Mouse (Mus musculus): Measurements from ENCODE around the gene Ift57. TPM values are rescaled to one million over a fixed set of nuclear protein-coding genes. Genes with fewer than 3 reads are reported as not detected.

Ift57 gene
- polyA plus RNA-seq (2016; fragmentation: Nextera tagmentation; extraction: Ambion mirVana) = 38.3 and 39.8 TPM in 2 replicates

- peaks cover 3% of the 10 kb centered on the region; the same call in 1 of the 2 replicates for H3K4me1 ChIP-seq
- H3K9me3 ChIP-seq = no peaks in the 10 kb centered on the region
- H3K9ac ChIP-seq = peak within 1 kb of the TSS; percentile 56
- H3K4me3 ChIP-seq = peak within 1 kb of the TSS; percentile 62
- H3K4me2 ChIP-seq (replicated peaks) = peak within 1 kb of the TSS; percentile 62
- H3K27me3 ChIP-seq = no peaks in the 10 kb centered on the region
- H3K36me3 ChIP-seq = no peaks in the 10 kb centered on the region
- peak; percentile 100 for ATAC-seq (ENCODE audit: insufficient number of reproducible peaks, insufficient read depth, low FRiP score, low TSS enrichment)
- 3% methylated on average over 52 of the region's 53 CpGs for WGBS
- H3K27ac ChIP-seq = 0 out of 2 replicates have a peak within 1 kb of the TSS, but pooled peaks have one; percentile 47
Measured at GRCm38 (mm10) chr16:49698620-49699525, at the start of gene Ift57. Ift57 (plus strand) TSS chr16:49699233.

- no peak overlapping the region for H3K4me3 ChIP-seq
- WGBS = 88% methylated on average over 4 of the region's 4 CpGs
- no peak for ATAC-seq (ENCODE audit: insufficient number of reproducible peaks, insufficient read depth, low FRiP score, low TSS enrichment)
Measured at GRCm38 (mm10) chr16:49657182-49657581, 41.9 kb upstream of the Ift57 start.

DNA sequence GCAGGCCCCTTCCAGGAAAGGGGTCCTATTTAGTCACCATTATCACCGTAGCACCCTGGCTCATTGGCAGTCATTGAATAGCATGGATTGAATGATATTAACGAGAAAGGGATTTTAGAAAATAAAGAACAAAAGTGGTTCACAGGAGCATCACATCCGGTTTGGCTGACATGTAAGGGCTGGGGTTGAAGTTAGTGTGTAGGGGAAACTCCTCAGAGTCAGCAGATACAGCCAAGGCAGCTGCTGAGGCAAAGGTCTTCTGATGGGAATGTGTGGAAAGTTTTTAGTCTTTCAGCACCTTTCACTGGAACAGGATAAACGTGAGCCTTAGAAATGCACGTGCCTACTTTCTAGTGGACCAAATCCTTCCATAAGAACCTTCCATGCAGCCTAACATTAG, 41.0 kb upstream of the Ift57 start:
- Histone ChIP-seq H3K9ac (no peak overlapping the region), H3K4me3 (no peak overlapping the region), H3K27ac (no peak overlapping the region), H3K4me2 (replicated peaks) (no peak overlapping the region), H3K9me3 (no peaks in the 10 kb centered on the region), H3K4me1 (no peaks in the 10 kb centered on the region), H3K27me3 (no peaks in the 10 kb centered on the region), H3K36me3 (no peaks in the 10 kb centered on the region)
- 78% methylated on average over 5 of the region's 5 CpGs for WGBS
- ATAC-seq (ENCODE audit: insufficient number of reproducible peaks, insufficient read depth, low FRiP score, low TSS enrichment) = no peak

More at GRCm38 (mm10) chr16:49657182-49657581, 41.9 kb upstream of the Ift57 start:
- Histone ChIP-seq H3K27me3 (no peaks in the 10 kb centered on the region), H3K36me3 (no peaks in the 10 kb centered on the region), H3K27ac (no peak overlapping the region), H3K4me1 (no peaks in the 10 kb centered on the region), H3K9me3 (no peaks in the 10 kb centered on the region), H3K9ac (no peak overlapping the region), H3K4me2 (replicated peaks) (no peak overlapping the region)

- Histone ChIP-seq H3K9ac (no peak overlapping the region), H3K4me1 (no peaks in the 10 kb centered on the region), H3K27ac (no peak overlapping the region), H3K9me3 (no peaks in the 10 kb centered on the region), H3K4me3 (no peak overlapping the region), H3K4me2 (replicated peaks) (no peak overlapping the region), H3K27me3 (no peaks in the 10 kb centered on the region), H3K36me3 (no peaks in the 10 kb centered on the region)
- WGBS = 66% methylated on average over 2 of the region's 2 CpGs
- no peak for ATAC-seq (ENCODE audit: insufficient number of reproducible peaks, insufficient read depth, low FRiP score, low TSS enrichment)
Measured at GRCm38 (mm10) chr16:49659131-49659530, 39.9 kb upstream of the Ift57 start.

- Histone ChIP-seq H3K27me3 (no peaks in the 10 kb centered on the region), H3K9me3 (no peaks in the 10 kb centered on the region), H3K4me3 (no peak overlapping the region), H3K36me3 (no peaks in the 10 kb centered on the region), H3K27ac (no peak overlapping the region), H3K9ac (no peak overlapping the region), H3K4me1 (0 out of 2 replicates have a peak, but pooled peaks cover 2% of the 10 kb centered on the region), H3K4me2 (replicated peaks) (no peak overlapping the region)
- WGBS = 91% methylated on average over 3 of the region's 3 CpGs
- ATAC-seq (ENCODE audit: insufficient number of reproducible peaks, insufficient read depth, low FRiP score, low TSS enrichment) = no peak
Measured at GRCm38 (mm10) chr16:49660111-49660510, 38.9 kb upstream of the Ift57 start.

DNA sequence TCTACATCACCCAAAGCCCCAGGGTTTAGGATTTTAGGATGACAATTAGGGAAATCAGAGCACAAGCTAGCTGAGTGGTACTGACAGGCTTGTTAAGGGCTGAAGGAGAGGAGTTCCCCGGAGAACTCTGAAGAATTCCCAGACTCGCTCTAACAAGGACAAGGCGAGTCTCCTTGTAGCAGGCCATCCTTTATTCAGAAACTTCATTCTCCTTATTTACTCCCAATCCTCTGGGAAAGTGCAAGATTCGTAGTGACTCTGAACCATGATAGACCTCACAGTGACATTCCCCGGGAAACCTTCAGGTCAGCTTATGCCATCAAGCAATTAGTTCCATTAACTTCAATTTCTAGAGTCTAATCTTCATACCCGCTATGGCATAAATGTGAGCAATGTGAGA, 36.8 kb upstream of the Ift57 start:
- WGBS = 60% methylated on average over 6 of the region's 6 CpGs
- H3K27me3 ChIP-seq = no peaks in the 10 kb centered on the region
- H3K9ac ChIP-seq = no peak overlapping the region
- no peak overlapping the region for H3K4me2 ChIP-seq (replicated peaks)
- H3K9me3 ChIP-seq = no peaks in the 10 kb centered on the region
- H3K4me3 ChIP-seq = no peak overlapping the region
- no peak for ATAC-seq (ENCODE audit: insufficient number of reproducible peaks, insufficient read depth, low FRiP score, low TSS enrichment)
- 0 out of 2 replicates have a peak, but pooled peaks cover 2% of the 10 kb centered on the region for H3K4me1 ChIP-seq
- H3K36me3 ChIP-seq = no peaks in the 10 kb centered on the region
- no peak overlapping the region for H3K27ac ChIP-seq

- WGBS = 46% methylated on average over 7 of the region's 7 CpGs
- H3K4me1 ChIP-seq = 0 out of 2 replicates have a peak, but pooled peaks cover 2% of the 10 kb centered on the region
Measured at GRCm38 (mm10) chr16:49664677-49665076, 34.4 kb upstream of the Ift57 start.

DNA sequence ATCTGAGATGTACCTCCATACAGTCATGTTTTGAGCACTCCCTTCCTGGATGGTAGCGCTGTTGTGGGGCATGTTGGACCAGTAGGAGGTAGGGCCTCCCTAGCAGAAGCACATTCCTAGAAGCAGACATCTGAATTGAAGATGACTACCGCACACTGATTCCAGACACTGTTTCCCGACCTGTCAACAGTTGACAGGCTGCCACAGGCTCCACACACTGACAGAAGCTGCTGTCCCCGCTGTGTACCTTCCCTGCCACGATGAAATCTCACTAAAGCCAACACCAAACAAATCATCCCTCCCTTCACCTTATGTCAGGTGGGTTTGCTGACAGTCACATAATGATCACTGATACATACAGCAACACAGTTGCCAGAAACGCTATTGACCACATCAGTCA, 19.4 kb upstream of the Ift57 start:
- WGBS = 82% methylated on average over 6 of the region's 6 CpGs

More at GRCm38 (mm10) chr16:49664677-49665076, 34.4 kb upstream of the Ift57 start:
- H3K9me3 ChIP-seq = no peaks in the 10 kb centered on the region
- H3K27ac ChIP-seq = no peak overlapping the region
- no peak overlapping the region for H3K4me3 ChIP-seq
- no peak for ATAC-seq (ENCODE audit: insufficient number of reproducible peaks, insufficient read depth, low FRiP score, low TSS enrichment)
- H3K9ac ChIP-seq = no peak overlapping the region
- H3K36me3 ChIP-seq = no peaks in the 10 kb centered on the region
- no peaks in the 10 kb centered on the region for H3K27me3 ChIP-seq
- H3K4me2 ChIP-seq (replicated peaks) = no peak overlapping the region

DNA sequence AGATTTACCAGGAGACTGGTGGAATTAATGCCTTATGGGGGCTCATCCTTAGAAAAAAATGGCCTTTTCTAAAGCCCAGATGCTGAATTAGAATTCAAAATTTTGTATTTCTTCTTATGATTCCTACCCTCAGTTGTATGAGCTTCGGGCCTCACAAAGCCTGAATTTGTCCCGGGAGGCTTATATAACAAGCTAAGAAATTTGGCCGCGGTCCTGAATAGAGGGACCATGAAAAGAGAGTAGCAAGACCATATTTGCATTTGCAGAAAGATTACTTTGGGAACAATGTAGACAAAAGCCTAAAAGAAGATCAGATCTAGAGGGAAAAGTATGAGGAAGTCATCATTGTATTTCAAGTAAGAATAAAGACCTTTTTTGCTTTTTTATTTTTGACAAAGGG, 14.1 kb upstream of the Ift57 start:
- Histone ChIP-seq H3K4me2 (replicated peaks) (no peak overlapping the region), H3K4me3 (no peak overlapping the region), H3K27ac (no peak overlapping the region), H3K9ac (no peak overlapping the region), H3K27me3 (no peaks in the 10 kb centered on the region), H3K9me3 (no peaks in the 10 kb centered on the region), H3K36me3 (no peaks in the 10 kb centered on the region), H3K4me1 (no peaks in the 10 kb centered on the region)
- no peak for ATAC-seq (ENCODE audit: insufficient number of reproducible peaks, insufficient read depth, low FRiP score, low TSS enrichment)
- 72% methylated on average over 4 of the region's 4 CpGs for WGBS

More for the DNA sequence above, 19.4 kb upstream of the Ift57 start:
- Histone ChIP-seq H3K36me3 (no peaks in the 10 kb centered on the region), H3K9ac (no peak overlapping the region), H3K27me3 (no peaks in the 10 kb centered on the region), H3K4me2 (replicated peaks) (no peak overlapping the region), H3K4me3 (no peak overlapping the region), H3K4me1 (no peaks in the 10 kb centered on the region), H3K27ac (no peak overlapping the region), H3K9me3 (no peaks in the 10 kb centered on the region)
- no peak for ATAC-seq (ENCODE audit: insufficient number of reproducible peaks, insufficient read depth, low FRiP score, low TSS enrichment)

DNA sequence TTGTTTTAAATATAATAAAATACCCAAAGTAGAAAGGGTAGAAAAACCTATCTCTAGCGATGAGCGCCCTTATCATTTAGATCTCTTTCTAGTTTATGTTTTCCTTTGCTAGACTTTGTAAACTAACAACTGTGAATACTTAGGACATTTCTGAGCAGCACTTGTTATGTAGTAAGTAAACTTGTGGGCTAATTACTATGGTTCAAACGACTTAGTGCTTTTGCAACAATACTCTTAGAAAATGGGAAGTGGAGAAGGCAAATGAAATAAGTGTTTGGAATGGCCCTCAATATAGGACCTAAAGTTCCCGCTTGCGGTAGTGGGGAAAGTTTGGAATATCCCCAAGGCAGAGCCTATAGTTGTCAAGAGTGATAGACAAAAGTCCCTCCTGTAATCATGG, 788 bp downstream of the Ift57 start:
- 38% methylated on average over 5 of the region's 5 CpGs for WGBS
- no peak for ATAC-seq (ENCODE audit: insufficient number of reproducible peaks, insufficient read depth, low FRiP score, low TSS enrichment)
- no peaks in the 10 kb centered on the region for H3K27me3 ChIP-seq
- peak overlapping the region; percentile 62 for H3K4me3 ChIP-seq
- H3K27ac ChIP-seq = no peak overlapping the region
- no peaks in the 10 kb centered on the region for H3K36me3 ChIP-seq
- H3K4me1 ChIP-seq = peaks cover 3% of the 10 kb centered on the region; the same call in 1 of the 2 replicates
- H3K9me3 ChIP-seq = no peaks in the 10 kb centered on the region
- H3K9ac ChIP-seq = no peak overlapping the region
- H3K4me2 ChIP-seq (replicated peaks) = peak overlapping the region; percentile 62

GRCm38 (mm10) chr16:49708074-49708473, 9.0 kb downstream of the Ift57 start:
- Histone ChIP-seq H3K4me1 (no peaks in the 10 kb centered on the region), H3K27me3 (no peaks in the 10 kb centered on the region), H3K9ac (no peak overlapping the region), H3K4me3 (no peak overlapping the region), H3K36me3 (peaks cover 12% of the 10 kb centered on the region; the same call in 1 of the 2 replicates), H3K27ac (no peak overlapping the region), H3K4me2 (replicated peaks) (no peak overlapping the region), H3K9me3 (no peaks in the 10 kb centered on the region)
- ATAC-seq (ENCODE audit: insufficient number of reproducible peaks, insufficient read depth, low FRiP score, low TSS enrichment) = no peak
- 75% methylated on average over 1 of the region's 1 CpGs for WGBS

GRCm38 (mm10) chr16:49710188-49710587, 11.2 kb downstream of the Ift57 start:
- 83% methylated on average over 3 of the region's 3 CpGs for WGBS
- peaks cover 12% of the 10 kb centered on the region; the same call in 1 of the 2 replicates for H3K36me3 ChIP-seq
- no peak overlapping the region for H3K4me3 ChIP-seq
- ATAC-seq (ENCODE audit: insufficient number of reproducible peaks, insufficient read depth, low FRiP score, low TSS enrichment) = no peak
- no peaks in the 10 kb centered on the region for H3K9me3 ChIP-seq
- H3K27ac ChIP-seq = no peak overlapping the region
- H3K4me2 ChIP-seq (replicated peaks) = no peak overlapping the region
- no peaks in the 10 kb centered on the region for H3K27me3 ChIP-seq
- H3K4me1 ChIP-seq = no peaks in the 10 kb centered on the region
- H3K9ac ChIP-seq = no peak overlapping the region

Measured in embryonic facial prominence, embryonic 12.5 days (tissue).